Mouse (Mus musculus) ES-Bruce4 (cell line): ENCODE measurements at regions not wholly inside any gene's neighbourhood (a gene's known extent, or its start where the extent isn't known, plus 50 kb on each side); places are given as distances from the start of the nearest gene placed in this dataset.

ENCODE experiments used
- CTCF ChIP-seq: IDR thresholded peaks from one replicate; pipeline ENCODE4 v1.8.1; 2011; ENCODE audit warnings: low read depth, low read length
- EP300 ChIP-seq: IDR thresholded peaks from 2 replicates; pipeline ENCODE4 v1.6.1; 2011; ENCODE audit warnings: low read depth, low read length; ENCODE audit not compliant: insufficient read depth
- POLR2A ChIP-seq: IDR thresholded peaks from one replicate; pipeline ENCODE4 v1.8.1; 2011; ENCODE audit warnings: low read length; ENCODE audit not compliant: insufficient read depth

- TF ChIP-seq POLR2A = no peak
- no peak for TF ChIP-seq CTCF
- no peak for TF ChIP-seq EP300
Observed at GRCm38 (mm10) chr19:35125278-35125677, 203.1 kb downstream of the Kif20b start.
